Mouse (Mus musculus) hindbrain, postnatal 0 days (tissue): ENCODE data around the gene Rag2. TPM values are rescaled to one million over a fixed set of nuclear protein-coding genes. Genes with fewer than 3 reads are reported as not detected.
A peak's percentile ranks its signal among the peaks of the same experiment; 100 is the strongest.

Source experiments
- ATAC-seq: fragments of 200-750 bp; cut with Nextera tagmentation; 2 replicates; pipeline ENCODE4 v1.8.0; 2017; ENCODE audit warnings: mild to moderate bottlenecking, moderate TSS enrichment, moderate library complexity
- DNase-seq: peaks from one replicate; pipeline ENCODE4 v3.0.0-alpha.2; 2015; ENCODE audit warnings: low spot score
- H3K27ac ChIP-seq: fragments of 300-500 bp; sonication (generic); 2 replicates; pipeline ENCODE4 v1.5.1; 2014; ENCODE audit warnings: mild to moderate bottlenecking
- H3K27me3 ChIP-seq: fragments of 300-500 bp; sonication (generic); 2 replicates; pipeline ENCODE4 v1.6.1; 2014; ENCODE audit warnings: low read length, mixed read lengths; ENCODE audit not compliant: insufficient read depth
- H3K36me3 ChIP-seq: fragments of 300-500 bp; sonication (generic); 2 replicates; pipeline ENCODE4 v1.6.1; 2014; ENCODE audit warnings: low read length, mixed read lengths; ENCODE audit not compliant: insufficient read depth
- H3K4me1 ChIP-seq: fragments of 300-500 bp; sonication (generic); 2 replicates; pipeline ENCODE4 v1.6.1; 2014; ENCODE audit warnings: antibody characterized with exemption, low read length, mixed read lengths; ENCODE audit not compliant: insufficient read depth
- H3K4me2 ChIP-seq: fragments of 300-500 bp; sonication (generic); 2 replicates; pipeline ENCODE4 v1.6.1; 2014; ENCODE audit warnings: low read depth, mild to moderate bottlenecking, low read length, moderate library complexity, mixed read lengths
- H3K4me3 ChIP-seq: fragments of 300-500 bp; sonication (generic); 2 replicates; pipeline ENCODE4 v1.5.1; 2014; ENCODE audit warnings: low read length
- H3K9ac ChIP-seq: fragments of 300-500 bp; sonication (generic); replicated peaks from 2 replicates; pipeline ENCODE4 v1.6.1; 2014; ENCODE audit warnings: mild to moderate bottlenecking, low read length, moderate library complexity, mixed read lengths
- H3K9me3 ChIP-seq: fragments of 300-500 bp; sonication (generic); 2 replicates; pipeline ENCODE4 v1.6.1; 2016; ENCODE audit warnings: low read length, mixed read lengths
- CTCF ChIP-seq: IDR thresholded peaks from 2 replicates; pipeline ENCODE4 v1.5.1; 2016; ENCODE audit warnings: antibody characterized with exemption, control low read depth, low read depth
- WGBS: fragments of 180-500 bp; shearing (Covaris S2); extraction: QIAGEN DNeasy Blood & Tissue Kit; methylation state at CpG from one replicate; pipeline ENCODE4 v1.1.7; 2014; 5-methylcytosine and 5-hydroxymethylcytosine counted together
- polyA plus RNA-seq: library from polyadenylated mRNA; unstranded; fragments of >200 nt; fragmentation: Nextera tagmentation; extraction: Ambion mirVana; gene quantifications from 2 replicates; pipeline ENCODE4 v1.2.1, GENCODE M21; 2015
- total RNA-seq: library from RNA; depleted of rRNA; stranded (reverse); fragments of >200 nt; gene quantifications from 2 replicates; pipeline ENCODE4 v1.2.3, GENCODE M21; 2014

Gene Rag2
- total and polyA plus RNA-seq, 2 experiments from 2014 or later: not detected

- TF ChIP-seq CTCF: no peak
- H3K36me3 ChIP-seq: no peaks in the 10 kb centered on the region
- DNase-seq: no peak
- no peaks in the 10 kb centered on the region for H3K27me3 ChIP-seq
- H3K4me3 ChIP-seq: no peak overlapping the region
- WGBS: 56% methylated on average over 2 of the region's 2 CpGs
- no peak overlapping the region for H3K4me2 ChIP-seq
- H3K4me1 ChIP-seq: peaks cover 6% of the 10 kb centered on the region; the same call in 1 of the 2 replicates
- no peak for ATAC-seq
- H3K9me3 ChIP-seq: no peaks in the 10 kb centered on the region
- no peak overlapping the region for H3K9ac ChIP-seq
- no peak overlapping the region for H3K27ac ChIP-seq
Measured at GRCm38 (mm10) chr2:101623042-101623441, 1.5 kb upstream of the Rag2 start.

- no peak for ATAC-seq
- no peaks in the 10 kb centered on the region for H3K9me3 ChIP-seq
- H3K36me3 ChIP-seq: no peaks in the 10 kb centered on the region
- H3K27ac ChIP-seq: no peak overlapping the region
- no peak overlapping the region for H3K4me3 ChIP-seq
- no peak for TF ChIP-seq CTCF
- no peaks in the 10 kb centered on the region for H3K27me3 ChIP-seq
- 61% methylated on average over 2 of the region's 2 CpGs for WGBS
- H3K9ac ChIP-seq: no peak overlapping the region
- H3K4me2 ChIP-seq: no peak overlapping the region
- DNase-seq: no peak
- peaks cover 6% of the 10 kb centered on the region; the same call in 1 of the 2 replicates for H3K4me1 ChIP-seq
Measured at GRCm38 (mm10) chr2:101624011-101624410, 507 bp upstream of the Rag2 start.

DNA sequence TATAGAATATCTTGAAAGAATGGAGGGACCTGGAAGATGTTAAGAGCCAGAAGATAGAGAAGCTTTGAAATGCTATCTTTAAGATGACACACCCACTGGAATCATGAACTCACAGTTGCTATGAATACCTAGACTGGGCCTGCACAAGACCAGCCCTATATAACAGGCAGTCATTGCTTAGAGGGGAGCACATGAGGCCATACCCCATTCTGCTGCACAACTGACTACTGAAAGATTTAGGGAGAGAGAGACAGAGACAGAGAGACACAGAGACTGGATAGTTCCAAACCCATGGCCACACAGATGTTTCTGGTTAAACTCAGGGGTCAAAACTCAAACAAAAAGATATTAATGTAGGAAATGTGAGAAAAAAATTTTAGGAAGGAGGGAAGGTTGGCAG lies 2.7 kb downstream of the Rag2 start:
- Histone ChIP-seq H3K4me3 (no peak overlapping the region), H3K9ac (no peak overlapping the region), H3K4me2 (peak overlapping the region; percentile 66; the same call in 1 of the 2 replicates), H3K27ac (no peak overlapping the region), H3K36me3 (no peaks in the 10 kb centered on the region), H3K4me1 (no peaks in the 10 kb centered on the region; the same call in 1 of the 2 replicates), H3K27me3 (no peaks in the 10 kb centered on the region), H3K9me3 (no peaks in the 10 kb centered on the region)
- no peak for DNase-seq
- no peak for ATAC-seq
- TF ChIP-seq CTCF: no peak

- Histone ChIP-seq H3K27ac (peak overlapping the region; percentile 87), H3K27me3 (no peaks in the 10 kb centered on the region), H3K9ac (peak overlapping the region; percentile 65), H3K36me3 (no peaks in the 10 kb centered on the region), H3K4me3 (peak overlapping the region; percentile 83), H3K9me3 (no peaks in the 10 kb centered on the region), H3K4me1 (no peaks in the 10 kb centered on the region; the same call in 1 of the 2 replicates), H3K4me2 (peak overlapping the region; percentile 66)
- ATAC-seq (peak; percentile 99), DNase-seq (peak; percentile 97)
- 2% methylated on average over 31 of the region's 31 CpGs for WGBS
- TF ChIP-seq CTCF: peak; percentile 25
Measured at GRCm38 (mm10) chr2:101628297-101629236, 4.0 kb downstream of the Rag2 start.

- H3K9ac ChIP-seq: no peak overlapping the region
- H3K9me3 ChIP-seq: no peaks in the 10 kb centered on the region
- 50% methylated on average over 7 of the region's 7 CpGs for WGBS
- ATAC-seq: no peak
- H3K4me1 ChIP-seq: no peaks in the 10 kb centered on the region
- no peaks in the 10 kb centered on the region for H3K36me3 ChIP-seq
- H3K27me3 ChIP-seq: no peaks in the 10 kb centered on the region
- TF ChIP-seq CTCF: no peak
- no peak overlapping the region for H3K4me2 ChIP-seq
- no peak overlapping the region for H3K4me3 ChIP-seq
- H3K27ac ChIP-seq: no peak overlapping the region
- no peak for DNase-seq
Measured at GRCm38 (mm10) chr2:101638979-101639839, 14.7 kb downstream of the Rag2 start.

GRCm38 (mm10) chr2:101639840-101640350 lies 15.4 kb downstream of the Rag2 start:
- WGBS: 75% methylated on average over 3 of the region's 3 CpGs
- no peak overlapping the region for H3K27ac ChIP-seq
- TF ChIP-seq CTCF: no peak
- H3K9me3 ChIP-seq: no peaks in the 10 kb centered on the region
- H3K36me3 ChIP-seq: no peaks in the 10 kb centered on the region
- ATAC-seq: no peak
- H3K4me2 ChIP-seq: no peak overlapping the region
- DNase-seq: no peak
- no peak overlapping the region for H3K9ac ChIP-seq
- H3K27me3 ChIP-seq: no peaks in the 10 kb centered on the region
- no peaks in the 10 kb centered on the region for H3K4me1 ChIP-seq
- H3K4me3 ChIP-seq: no peak overlapping the region
